10 mouse cellular contexts compared by ENCODE assay signal in the genomic region with DNA sequence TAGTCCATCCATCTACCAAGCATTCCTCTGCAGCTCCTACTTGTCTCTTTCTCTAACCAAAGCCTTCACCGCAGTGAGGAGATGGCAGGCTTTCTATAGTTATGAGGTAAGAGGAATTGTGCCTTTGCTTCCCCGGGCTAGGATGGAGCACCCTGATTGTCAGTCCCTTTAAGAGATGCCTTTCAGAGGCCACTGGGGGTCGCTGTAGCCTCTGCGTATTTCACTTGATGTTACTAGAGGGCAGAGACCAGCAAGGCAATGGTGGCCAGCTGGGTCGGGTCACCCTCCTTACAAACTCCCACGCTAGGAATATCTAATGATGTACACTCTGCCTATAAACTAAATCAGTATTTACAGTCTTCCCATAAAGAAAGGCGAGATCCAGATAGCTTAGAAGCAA. TPM values are rescaled to one million over a fixed set of nuclear protein-coding genes. Genes with fewer than 3 reads are reported as not detected.
DNase-seq lines count a peak whose midpoint lies in the region; ATAC-seq lines count a peak whose summit lies in the region.
"Had no signal": no experiment of that assay in that cellular context is flagged by ENCODE, and none has a peak within 500 bp of the region (broad histone marks: within the 10 kb centered on the region; RNA-seq: fewer than 3 reads in every experiment).

No protein-coding gene starts in this region.

- 60% methylated on average over 7 of the region's 7 CpGs for WGBS in limb, embryonic 11.5 days

- DNase-seq in layer of hippocampus, postnatal 10 days (ENCODE audit: low spot score in 2 of 2), result peak; percentile 35 to 37
- no peak for DNase-seq in layer of hippocampus, adult 9-10 months (ENCODE audit: low spot score)
- DNase-seq in R1 (ENCODE audit: low read depth, low spot score), result peak; percentile 70
- DNase-seq in embryo, embryonic 10 days (ENCODE audit: low spot score), result peak; percentile 63
- peak; percentile 63 for DNase-seq in limb, embryonic 11.5 days (ENCODE audit: low spot score)
- peak; percentile 56 for DNase-seq in retina, embryonic 14.5 days (ENCODE audit: low spot score)
- no peak for DNase-seq in cerebellum, adult 11 months

- no peak for ATAC-seq in limb, embryonic 11.5 days (ENCODE audit: insufficient number of reproducible peaks, low FRiP score, low TSS enrichment, low read depth)
- ATAC-seq in monocyte, adult 5-6 weeks (replicated peaks; ENCODE audit: insufficient number of reproducible peaks, low FRiP score, low TSS enrichment, poor library complexity, severe bottlenecking), result no peak

- H3K36me3 ChIP-seq in limb, embryonic 11.5 days (ENCODE audit: control insufficient read depth, insufficient read depth, low read length), result no peaks in the 10 kb centered on the region
- H3K36me3 ChIP-seq: limb, embryonic 12.5 days had no signal

- H3K4me2 ChIP-seq in limb, embryonic 11.5 days (ENCODE audit: low read depth, severe bottlenecking), result no peak overlapping the region
- H3K4me2 ChIP-seq: limb, embryonic 12.5 days had no signal

- H3K4me1 ChIP-seq in limb, embryonic 11.5 days (ENCODE audit: control insufficient read depth, insufficient read depth, low read length), result no peaks in the 10 kb centered on the region
- H3K4me1 ChIP-seq: limb, embryonic 12.5 days had no signal

- H3K9ac ChIP-seq in limb, embryonic 11.5 days (ENCODE audit: low read length), result no peak overlapping the region
- H3K9ac ChIP-seq: limb, embryonic 12.5 days had no signal

- H3K9me3 ChIP-seq in limb, embryonic 11.5 days (ENCODE audit: control insufficient read depth, low read length), result no peaks in the 10 kb centered on the region
- H3K9me3 ChIP-seq: limb, embryonic 12.5 days had no signal

- H3K27me3 ChIP-seq in limb, embryonic 11.5 days (ENCODE audit: control insufficient read depth, insufficient read depth, low read length), result no peaks in the 10 kb centered on the region
- H3K27me3 ChIP-seq: limb, embryonic 12.5 days had no signal

- H3K4me3 ChIP-seq in limb, embryonic 11.5 days (ENCODE audit: low read depth, low read length), result no peak overlapping the region
- H3K4me3 ChIP-seq: limb, embryonic 12.5 days had no signal

- H3K27ac ChIP-seq in limb, embryonic 11.5 days (replicated peaks; ENCODE audit: low read depth, low read length), result no peak overlapping the region
- H3K27ac ChIP-seq: limb, embryonic 12.5 days had no signal

RNA-seq across cellular contexts. Expression of a gene that starts 54.1 kb away (rescaled TPM):
- total RNA-seq in layer of hippocampus, postnatal 10 days (2021), result 10 to 100 TPM; 54.5 to 60.9 TPM
- polyA plus RNA-seq in limb, embryonic 11.5 days (2014; fragmentation: Nextera tagmentation; extraction: Ambion mirVana), result 0.25 TPM in 1 of 2 replicates, not detected in the other
- total RNA-seq in monocyte, adult 5-6 weeks (2017), result not detected in 3 replicates
- polyA plus RNA-seq: spleen, adult 2 months had no signal

Comparison
In these comparisons a context has a peak if more than half of its experiments do, and no peak if none do; other contexts are left out.
1. DNase-seq: peak in layer of hippocampus, postnatal 10 days (2 of 2), R1 (single experiment), embryo, embryonic 10 days (single experiment), limb, embryonic 11.5 days (single experiment) and retina, embryonic 14.5 days (single experiment); none in layer of hippocampus, adult 9-10 months (single experiment) and cerebellum, adult 11 months (single experiment).
2. RNA of a gene that starts 54.1 kb away (total RNA-seq): 54.5 to 60.9 TPM in layer of hippocampus, postnatal 10 days; not detected in monocyte, adult 5-6 weeks; every median in the first group is over 10 times any median in the second.